Mouse (Mus musculus) bone marrow, adult 2 months (tissue): ENCODE measurements around the gene Gm10198. TPM values are rescaled to one million over a fixed set of nuclear protein-coding genes. Genes with fewer than 3 reads are reported as not detected.

Source experiments
- H3K27ac ChIP-seq: fragments of 200-500 bp; 2 replicates; pipeline ENCODE4 v1.5.1; 2012; ENCODE audit warnings: low read depth, mild to moderate bottlenecking, control low read depth, inconsistent platforms, low read length; ENCODE audit not compliant: control insufficient read depth, poor library complexity, insufficient read depth
- H3K4me1 ChIP-seq: fragments of 200-500 bp; 2 replicates; pipeline ENCODE4 v1.6.1; 2011; ENCODE audit warnings: low read length; ENCODE audit not compliant: control insufficient read depth, insufficient read depth
- H3K4me3 ChIP-seq: fragments of 200-500 bp; replicated peaks from 2 replicates; pipeline ENCODE3; 2011; ENCODE audit warnings: mild to moderate bottlenecking, low read depth, low read length, control low read depth; ENCODE audit not compliant: control insufficient read depth
- CTCF ChIP-seq: fragments of 200-500 bp; IDR thresholded peaks from 2 replicates; pipeline ENCODE4 v1.5.1; 2011; ENCODE audit warnings: low read length, control low read depth; ENCODE audit not compliant: control insufficient read depth, insufficient read depth
- POLR2A ChIP-seq: fragments of 200-500 bp; IDR thresholded peaks from 2 replicates; pipeline ENCODE4 v1.6.1; 2011; ENCODE audit warnings: low read depth, mild to moderate bottlenecking, control low read depth, low read length, borderline replicate concordance; ENCODE audit not compliant: control insufficient read depth
- WGBS: fragments of 180-500 bp; shearing (Covaris S2); methylation state at CpG from one replicate; pipeline ENCODE4 v1.1.7; 2018; 5-methylcytosine and 5-hydroxymethylcytosine counted together
- polyA plus RNA-seq: library from polyadenylated mRNA; stranded (reverse); fragments of >200 nt; gene quantifications from 2 replicates; pipeline ENCODE4 v1.2.4, GENCODE M21; 2011; ENCODE audit warnings: low replicate concordance; ENCODE audit not compliant: missing spikeins, insufficient read depth, insufficient read length

Gene Gm10198
- polyA plus RNA-seq, 1 experiment: not detected

GRCm38 (mm10) chr13:111622425-111622824, 29.8 kb downstream of the Gm10198 start:
- H3K4me1 ChIP-seq: peaks cover 5% of the 10 kb centered on the region; the same call in 1 of the 2 replicates
- no peak overlapping the region for H3K4me3 ChIP-seq
- no peak for TF ChIP-seq POLR2A
- no peak overlapping the region for H3K27ac ChIP-seq
- WGBS: 94% methylated on average over 3 of the region's 3 CpGs

- Histone ChIP-seq H3K27ac (no peak overlapping the region), H3K4me3 (no peak overlapping the region), H3K4me1 (peaks cover 5% of the 10 kb centered on the region; the same call in 1 of the 2 replicates)
- WGBS: 76% methylated on average over 7 of the region's 7 CpGs
- no peak for TF ChIP-seq CTCF
- no peak for TF ChIP-seq POLR2A
Measured at GRCm38 (mm10) chr13:111623112-111623511, 30.5 kb downstream of the Gm10198 start.

- peaks cover 5% of the 10 kb centered on the region; the same call in 1 of the 2 replicates for H3K4me1 ChIP-seq
- H3K27ac ChIP-seq: no peak overlapping the region
- TF ChIP-seq POLR2A: no peak
- TF ChIP-seq CTCF: no peak
- WGBS: 20% methylated on average over 6 of the region's 6 CpGs
- H3K4me3 ChIP-seq: no peak overlapping the region
Measured at GRCm38 (mm10) chr13:111624115-111624514, 31.5 kb downstream of the Gm10198 start.

- Histone ChIP-seq H3K4me1 (no peaks in the 10 kb centered on the region; the same call in 1 of the 2 replicates), H3K4me3 (no peak overlapping the region), H3K27ac (peak overlapping the region; percentile 65; the same call in 1 of the 2 replicates)
- TF ChIP-seq POLR2A: no peak
- TF ChIP-seq CTCF: no peak
- WGBS: 4% methylated on average over 16 of the region's 16 CpGs
Measured at GRCm38 (mm10) chr13:111634163-111635160, 41.9 kb downstream of the Gm10198 start.

- no peak for TF ChIP-seq CTCF
- TF ChIP-seq POLR2A: no peak
- Histone ChIP-seq H3K27ac (no peak overlapping the region; the same call in 1 of the 2 replicates), H3K4me3 (no peak overlapping the region), H3K4me1 (no peaks in the 10 kb centered on the region; the same call in 1 of the 2 replicates)
- 2% methylated on average over 6 of the region's 6 CpGs for WGBS
Measured at GRCm38 (mm10) chr13:111640319-111640718, 47.7 kb downstream of the Gm10198 start.

Other genes starting within 250 kb of the Gm10198 start
- gene Gpbp1, start 102.7 kb upstream of the Gm10198 start, polyA plus RNA-seq: 77.9 and 98.2 TPM in 2 replicates
- 1.0 TPM in 1 of 2 replicates, not detected in the other for gene Gm49496, start 42.8 kb upstream of the Gm10198 start, polyA plus RNA-seq
- 15.3 and 22.4 TPM in 2 replicates for gene Mier3, start 88.2 kb downstream of the Gm10198 start, polyA plus RNA-seq
- 21.4 and 30.7 TPM in 2 replicates for gene Map3k1, start 216.2 kb downstream of the Gm10198 start, polyA plus RNA-seq